ENCODE assay signal across 8 mouse cellular contexts in the genomic region with DNA sequence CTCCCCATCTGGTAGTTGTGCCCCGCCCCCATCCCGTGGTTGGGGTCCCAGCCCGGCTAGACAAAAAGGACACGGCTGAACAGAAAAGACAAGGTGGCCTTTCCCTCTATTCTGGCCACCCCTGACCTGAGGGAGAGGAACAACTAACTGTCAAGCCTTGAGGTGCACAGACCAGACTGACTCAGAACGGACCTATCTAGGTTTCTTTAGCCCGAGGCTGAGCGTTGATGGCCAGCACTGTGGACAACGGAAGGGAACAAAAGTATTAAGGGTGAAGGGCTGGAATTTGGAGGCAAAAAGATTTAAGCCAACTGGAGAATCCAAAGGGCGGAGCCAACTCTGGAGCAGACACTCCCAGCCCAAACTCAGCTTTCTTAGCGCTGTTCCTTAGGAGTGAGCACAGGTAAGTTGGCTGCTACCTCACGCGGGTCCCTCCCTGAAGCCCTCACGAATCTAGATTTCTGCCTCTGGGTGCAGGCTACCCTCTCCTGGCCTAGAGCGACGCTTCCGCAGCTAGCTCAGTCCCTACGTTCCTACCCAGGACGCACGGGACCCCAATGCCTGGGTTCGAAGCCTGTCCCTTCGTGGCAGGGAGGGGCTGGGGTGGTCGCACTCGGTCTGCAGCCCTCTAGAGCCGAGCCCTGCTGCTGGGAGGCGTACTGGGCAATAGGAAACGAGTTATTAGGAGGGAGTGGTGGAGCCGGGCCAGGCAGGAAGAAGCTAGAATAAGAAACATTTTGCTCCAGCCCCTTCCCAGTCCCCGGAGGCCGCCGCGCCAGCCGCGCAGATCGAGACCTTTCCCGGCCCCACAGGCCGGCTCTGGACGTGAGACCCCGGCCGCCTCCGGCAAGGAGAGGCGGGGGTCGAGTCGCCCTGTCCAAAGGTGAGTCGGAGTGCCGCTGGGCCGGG. TPM values are rescaled to one million over a fixed set of nuclear protein-coding genes. Genes with fewer than 3 reads are reported as not detected.
DNase-seq lines count a peak whose midpoint lies in the region; ATAC-seq and TF ChIP-seq lines count a peak whose summit lies in the region.

A gene (plus strand): TSS at position 342 of the 909 bp plus-strand sequence.

- ATAC-seq in liver, embryonic 16.5 days (ENCODE audit: low read depth): no peak
- ATAC-seq in stomach, postnatal 0 days (ENCODE audit: low FRiP score, low TSS enrichment): peak; percentile 33; the same call in 1 of the 2 replicates
- no peak for ATAC-seq in megakaryocyte progenitor cell, adult 5-6 weeks (replicated peaks; ENCODE audit: poor library complexity)

- no peaks in the 10 kb centered on the region for H3K27me3 ChIP-seq in heart, adult 2 months (ENCODE audit: control insufficient read depth, insufficient read depth, low read length)
- H3K27me3 ChIP-seq in liver, embryonic 16.5 days (ENCODE audit: control insufficient read depth, insufficient read depth, low read depth, low read length): peaks cover 44% of the 10 kb centered on the region
- H3K27me3 ChIP-seq in stomach, postnatal 0 days (ENCODE audit: control insufficient read depth, insufficient read depth, low read length): no peaks in the 10 kb centered on the region

- no peaks in the 10 kb centered on the region; the same call in 1 of the 2 replicates for H3K36me3 ChIP-seq in heart, adult 2 months (ENCODE audit: control insufficient read depth, insufficient read depth, low read length)
- H3K36me3 ChIP-seq in liver, embryonic 16.5 days (ENCODE audit: control insufficient read depth, insufficient read depth): no peaks in the 10 kb centered on the region
- H3K36me3 ChIP-seq in stomach, postnatal 0 days (ENCODE audit: control insufficient read depth, insufficient read depth, low read length): no peaks in the 10 kb centered on the region

- no peak for TF ChIP-seq POLR2A in brain, embryonic 14.5 days (IDR thresholded peaks at IDR 0.05; ENCODE audit: borderline replicate concordance, extremely low read depth, insufficient read depth, insufficient read length, poor library complexity, severe bottlenecking)
- peak; percentile 55 for TF ChIP-seq POLR2A in heart, adult 2 months (IDR thresholded peaks at IDR 0.05; ENCODE audit: insufficient read depth, low read depth, low read length)

- H3K9ac ChIP-seq in heart, adult 2 months (ENCODE audit: low read depth, low read length): peak within 1 kb of the TSS; percentile 81
- no peak within 1 kb of the TSS; the same call in 1 of the 2 replicates for H3K9ac ChIP-seq in liver, embryonic 16.5 days (ENCODE audit: low read depth, low read length)
- H3K9ac ChIP-seq in stomach, postnatal 0 days (ENCODE audit: low read length): peak within 1 kb of the TSS; percentile 83

- peak within 1 kb of the TSS; percentile 98 for H3K27ac ChIP-seq in heart, adult 2 months
- no peak within 1 kb of the TSS for H3K27ac ChIP-seq in liver, embryonic 16.5 days (ENCODE audit: low read length)
- peak within 1 kb of the TSS; percentile 86 for H3K27ac ChIP-seq in stomach, postnatal 0 days (replicated peaks)

- no peak for TF ChIP-seq CTCF in brain, embryonic 14.5 days (IDR thresholded peaks at IDR 0.05; ENCODE audit: borderline replicate concordance, extremely low read depth, insufficient read depth, insufficient read length)
- 0 out of 2 replicates have a peak, but pooled peaks have one; percentile 7 for TF ChIP-seq CTCF in heart, adult 2 months (IDR thresholded peaks at IDR 0.05)
- TF ChIP-seq CTCF in stomach, postnatal 0 days (IDR thresholded peaks at IDR 0.05; ENCODE audit: low read depth): no peak

- peak within 1 kb of the TSS; percentile 50 for H3K4me2 ChIP-seq in liver, embryonic 16.5 days (ENCODE audit: low read depth, low read length)
- H3K4me2 ChIP-seq in stomach, postnatal 0 days (replicated peaks; ENCODE audit: low read depth): peak within 1 kb of the TSS; percentile 76

- peak within 1 kb of the TSS; percentile 70 for H3K4me3 ChIP-seq in heart, adult 2 months
- H3K4me3 ChIP-seq in liver, embryonic 16.5 days (ENCODE audit: low read depth, low read length): peak within 1 kb of the TSS; percentile 44
- H3K4me3 ChIP-seq in stomach, postnatal 0 days (ENCODE audit: low read depth, low read length): peak within 1 kb of the TSS; percentile 59

- intact Hi-C loops in heart, adult 2 months (cut with DNase I): no loop called here

- peak; percentile 45 to 74 for DNase-seq in adrenal gland, adult (ENCODE audit: inconsistent age in 2 of 2, low spot score in 1 of 2)
- DNase-seq in brain, embryonic 14.5 days (ENCODE audit: low read depth): no peak
- DNase-seq in heart, adult 2 months: peak; percentile 85 to 87
- peak; percentile 43 for DNase-seq in kidney, adult 11 months
- no peak for DNase-seq in stomach, postnatal 0 days (ENCODE audit: low spot score)
- DNase-seq in cerebellum, adult 9-11 months: no peak

- 0 out of 2 replicates have a peak, but pooled peaks have one; percentile 36 for TF ChIP-seq EP300 in heart, adult 2 months (IDR thresholded peaks at IDR 0.05; ENCODE audit: insufficient read depth, low read depth, low read length)
- TF ChIP-seq EP300 in stomach, postnatal 0 days (optimal IDR thresholded peaks at IDR 0.05): no peak

- H3K79me2 ChIP-seq in heart, adult 2 months (replicated peaks; ENCODE audit: control insufficient read depth, insufficient read depth, low read length): no peaks in the 10 kb centered on the region

- H3K4me1 ChIP-seq in heart, adult 2 months (ENCODE audit: control insufficient read depth, insufficient read depth, low read length): peaks cover 29% of the 10 kb centered on the region
- no peaks in the 10 kb centered on the region; the same call in 1 of the 2 replicates for H3K4me1 ChIP-seq in liver, embryonic 16.5 days (ENCODE audit: control insufficient read depth, low read depth, low read length)
- H3K4me1 ChIP-seq in stomach, postnatal 0 days (replicated peaks; ENCODE audit: control insufficient read depth, insufficient read depth): peaks cover 3% of the 10 kb centered on the region

- WGBS in heart, adult 2 months: 6% methylated on average over 46 of the region's 46 CpGs
- WGBS in liver, embryonic 16.5 days (ENCODE audit: insufficient replicate concordance): 4% methylated on average over 46 of the region's 46 CpGs
- WGBS in stomach, postnatal 0 days: 6% methylated on average over 46 of the region's 46 CpGs

- H3K9me3 ChIP-seq in liver, embryonic 16.5 days (replicated peaks; ENCODE audit: control insufficient read depth, low read length): no peaks in the 10 kb centered on the region
- no peaks in the 10 kb centered on the region for H3K9me3 ChIP-seq in stomach, postnatal 0 days (ENCODE audit: control insufficient read depth, low read length)

RNA-seq across cellular contexts. Expression of the gene that starts here (rescaled TPM):
- polyA plus RNA-seq in brain, embryonic 14.5 days (2012; rRNA removed): 8.5 and 11.6 TPM in 2 replicates
- total RNA-seq in heart, adult 2 months (2021): 10 to 100 TPM; 24.1 to 29.5 TPM
- 35.0 and 39.7 TPM in 2 replicates for polyA plus RNA-seq in heart, adult 2 months (2012; rRNA removed)
- polyA plus RNA-seq in liver, embryonic 16.5 days (2015; fragmentation: Nextera tagmentation; extraction: Ambion mirVana): 2.3 and 3.2 TPM in 2 replicates
- polyA plus RNA-seq in stomach, postnatal 0 days (2015; fragmentation: Nextera tagmentation; extraction: Ambion mirVana): 13.5 and 15.2 TPM in 2 replicates
- total RNA-seq in megakaryocyte progenitor cell, adult 5-6 weeks (2015): 0.27 and 1.1 TPM in 2 replicates
- 1.6 and 1.7 TPM in 2 replicates for total RNA-seq in megakaryocyte progenitor cell, adult 5-6 weeks (2017)

Comparison
In these comparisons a context has a peak if more than half of its experiments do, and no peak if none do; other contexts are left out.
1. RNA of the gene that starts here (total RNA-seq): 24.1 to 29.5 TPM in heart, adult 2 months; 0.27 to 1.7 TPM in megakaryocyte progenitor cell, adult 5-6 weeks; every median in the first group is over 4 times any median in the second.
2. DNase-seq: peak in adrenal gland, adult (2 of 2), heart, adult 2 months (2 of 2) and kidney, adult 11 months (single experiment); none in brain, embryonic 14.5 days (single experiment), stomach, postnatal 0 days (single experiment) and cerebellum, adult 9-11 months (single experiment).
3. Peak in every context shown above with its lines, with median percentiles within 50 percentile points of each other: H3K4me3 ChIP-seq.